In the genomic region with DNA sequence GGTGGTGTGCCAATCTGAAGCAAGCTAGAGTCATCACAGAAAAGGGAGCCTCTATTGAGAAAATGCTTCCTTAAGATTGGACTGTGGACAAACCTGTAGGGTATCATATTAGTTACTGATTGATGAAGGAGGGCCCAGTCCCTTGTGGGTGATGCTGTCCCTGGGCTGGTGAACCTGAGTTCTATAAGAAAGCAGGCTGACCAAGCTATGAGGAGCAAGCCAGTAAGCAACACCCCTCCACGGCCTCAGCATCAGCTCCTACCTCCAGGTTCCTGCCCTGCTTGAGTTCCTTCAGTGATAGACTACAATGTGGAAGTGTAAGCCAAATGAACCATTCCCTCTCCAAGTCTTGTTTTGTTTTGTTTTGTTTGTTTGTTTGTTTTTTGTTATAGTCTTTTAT, we compare ENCODE assay signal across 28 mouse cellular contexts.
"Had no signal": no experiment of that assay in that cellular context is flagged by ENCODE, and none has a peak within 500 bp of the region (broad histone marks: within the 10 kb centered on the region; RNA-seq: fewer than 3 reads in every experiment).

No protein-coding gene starts in this region.

- H3K9ac ChIP-seq: embryonic facial prominence, embryonic 12.5 days; embryonic facial prominence, embryonic 13.5 days; embryonic facial prominence, embryonic 15.5 days; forebrain, embryonic 12.5 days; forebrain, embryonic 13.5 days; forebrain, embryonic 15.5 days; forebrain, postnatal 0 days had no signal

- H3K27ac ChIP-seq: embryonic facial prominence, embryonic 10.5 days; embryonic facial prominence, embryonic 12.5 days; embryonic facial prominence, embryonic 13.5 days; embryonic facial prominence, embryonic 15.5 days; forebrain, embryonic 10.5 days; forebrain, embryonic 12.5 days; forebrain, embryonic 13.5 days; forebrain, embryonic 15.5 days; gastrocnemius, adult 2 months; heart, adult 2 months had no signal

- DNase-seq: cerebellum, adult 2 months; cerebellum, adult 8-10 months; cerebellum, adult 9-10 months; cerebellum, adult 9-11 months; cerebellum, postnatal 10 days; cerebellum, postnatal 14 days; cerebellum, postnatal 25 days; cerebellum, postnatal 36 days; embryo, embryonic 11 days; forebrain, postnatal 0 days; gastrocnemius, adult 2 months; gastrocnemius, postnatal 10 days; gastrocnemius, postnatal 14 days; gastrocnemius, postnatal 25 days; gastrocnemius, postnatal 36 days; heart, adult 18-20 months; heart, adult 2 months had no signal

- H3K27me3 ChIP-seq: embryonic facial prominence, embryonic 12.5 days; embryonic facial prominence, embryonic 13.5 days; embryonic facial prominence, embryonic 15.5 days; forebrain, embryonic 12.5 days; forebrain, embryonic 13.5 days; forebrain, embryonic 15.5 days had no signal

- H3K9me3 ChIP-seq: embryonic facial prominence, embryonic 10.5 days; embryonic facial prominence, embryonic 12.5 days; embryonic facial prominence, embryonic 13.5 days; embryonic facial prominence, embryonic 15.5 days; forebrain, embryonic 10.5 days; forebrain, embryonic 12.5 days; forebrain, embryonic 13.5 days; forebrain, embryonic 15.5 days had no signal

- ATAC-seq: forebrain, embryonic 13.5 days; forebrain, embryonic 14.5 days; forebrain, embryonic 15.5 days; forebrain, embryonic 16.5 days; forebrain, postnatal 0 days had no signal

- H3K4me1 ChIP-seq: embryonic facial prominence, embryonic 10.5 days; embryonic facial prominence, embryonic 12.5 days; embryonic facial prominence, embryonic 13.5 days; embryonic facial prominence, embryonic 15.5 days; forebrain, embryonic 10.5 days; forebrain, embryonic 12.5 days; forebrain, embryonic 13.5 days; forebrain, embryonic 15.5 days had no signal

- H3K36me3 ChIP-seq: embryonic facial prominence, embryonic 10.5 days; embryonic facial prominence, embryonic 12.5 days; embryonic facial prominence, embryonic 13.5 days; embryonic facial prominence, embryonic 15.5 days; forebrain, embryonic 10.5 days; forebrain, embryonic 12.5 days; forebrain, embryonic 15.5 days had no signal

- H3K4me3 ChIP-seq: embryonic facial prominence, embryonic 10.5 days; embryonic facial prominence, embryonic 12.5 days; embryonic facial prominence, embryonic 13.5 days; embryonic facial prominence, embryonic 15.5 days; erythroblast, embryonic 14.5 days; forebrain, embryonic 10.5 days; forebrain, embryonic 12.5 days; forebrain, embryonic 13.5 days; forebrain, embryonic 15.5 days; gastrocnemius, adult 2 months; heart, adult 2 months had no signal

- H3K4me2 ChIP-seq: embryonic facial prominence, embryonic 12.5 days; embryonic facial prominence, embryonic 13.5 days; embryonic facial prominence, embryonic 15.5 days; forebrain, embryonic 12.5 days; forebrain, embryonic 13.5 days; forebrain, embryonic 15.5 days had no signal
